Mouse (Mus musculus) kidney, adult 9 months (tissue): ENCODE measurements at regions not wholly inside any gene's neighbourhood (a gene's known extent, or its start where the extent isn't known, plus 50 kb on each side); places are given as distances from the start of the nearest gene placed in this dataset.
A peak's percentile ranks its signal among the peaks of the same experiment; 100 is the strongest.
"Not testable (repeated sequence)": the region's sequence is repeated elsewhere in the genome, so short reads cannot be mapped to it uniquely, and the experiment has no call there.

Experiments used
- DNase-seq: peaks from one replicate; pipeline ENCODE4 v3.0.0; 2022

DNA sequence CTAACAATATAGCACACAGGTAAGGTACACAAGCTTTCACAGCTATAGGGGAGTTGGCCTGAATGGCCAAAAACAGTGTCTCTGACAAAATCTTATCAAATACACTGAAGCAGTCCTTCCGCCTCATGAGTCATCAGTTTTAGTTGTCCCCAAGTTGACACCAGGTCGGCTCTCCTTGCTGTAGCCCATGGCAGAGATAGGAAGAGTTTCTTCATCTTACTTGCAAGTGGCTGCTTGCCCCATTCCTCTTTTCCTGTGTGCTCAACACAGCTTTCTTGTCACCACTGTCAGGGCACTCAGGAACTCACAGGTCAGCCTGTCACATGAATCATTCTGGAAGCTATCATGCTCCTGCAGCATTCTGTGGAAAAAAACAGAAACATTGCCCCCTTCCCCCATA, 77.1 kb downstream of the Olfr721-ps1 start:
- DNase-seq = not testable (repeated sequence)

DNA sequence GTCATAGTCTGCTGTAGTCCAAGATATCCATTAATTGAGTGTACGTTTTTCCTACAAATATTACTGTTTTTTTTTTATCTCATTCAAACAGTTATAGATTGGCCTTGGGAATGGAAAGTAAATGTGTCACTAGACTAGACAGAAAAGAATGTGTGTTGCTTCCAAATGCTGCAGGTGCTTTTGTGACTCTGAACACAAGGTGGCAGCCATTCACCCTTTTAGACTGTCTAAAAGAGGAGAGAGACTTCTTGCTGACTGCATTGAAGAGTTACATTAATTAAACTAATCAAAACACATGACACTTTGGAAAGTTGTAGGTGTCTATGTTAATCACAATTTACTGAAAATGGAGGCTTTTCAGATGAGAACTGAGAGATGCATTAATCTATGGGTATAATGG, 80.7 kb downstream of the Olfr721-ps1 start:
- peak; percentile 54 for DNase-seq

DNA sequence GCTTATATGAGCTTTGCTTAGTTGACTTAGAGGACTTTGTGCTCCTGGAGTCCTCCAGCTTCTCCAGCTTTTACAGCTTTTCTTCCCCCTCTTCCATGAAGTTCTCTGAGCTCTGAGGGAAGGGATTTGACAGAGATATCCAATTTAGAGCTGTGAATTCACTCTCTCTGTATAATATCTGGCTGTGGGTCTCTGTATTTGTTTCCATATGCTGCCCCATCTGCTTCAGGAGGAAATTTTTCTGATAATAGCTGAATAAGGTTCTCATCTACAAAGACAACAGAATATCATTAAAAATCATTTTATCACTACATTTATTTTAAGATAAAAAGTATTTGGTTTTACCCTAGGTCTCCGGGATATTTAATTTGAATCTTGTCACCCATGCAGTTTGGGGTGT, 85.3 kb downstream of the Olfr721-ps1 start:
- no peak for DNase-seq

DNA sequence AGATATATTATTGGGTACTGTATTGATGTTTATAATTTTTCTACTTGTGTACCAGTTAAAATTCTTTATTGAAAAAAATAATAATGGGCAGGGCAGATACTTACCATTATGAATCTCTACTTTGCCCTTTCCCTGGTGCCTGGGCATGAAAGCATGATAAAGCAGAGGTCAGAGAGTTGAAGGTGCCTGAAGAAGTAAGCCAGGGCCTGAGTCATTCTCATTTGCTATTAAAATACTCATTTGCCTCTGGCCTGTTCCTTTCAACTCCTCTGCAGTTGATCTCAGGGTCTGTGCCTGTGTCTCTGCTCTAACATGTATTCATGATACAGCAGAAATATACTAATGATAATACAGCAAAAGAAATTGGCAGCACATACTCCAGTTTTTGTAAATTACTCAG, 89.4 kb downstream of the Olfr721-ps1 start:
- no peak for DNase-seq

DNA sequence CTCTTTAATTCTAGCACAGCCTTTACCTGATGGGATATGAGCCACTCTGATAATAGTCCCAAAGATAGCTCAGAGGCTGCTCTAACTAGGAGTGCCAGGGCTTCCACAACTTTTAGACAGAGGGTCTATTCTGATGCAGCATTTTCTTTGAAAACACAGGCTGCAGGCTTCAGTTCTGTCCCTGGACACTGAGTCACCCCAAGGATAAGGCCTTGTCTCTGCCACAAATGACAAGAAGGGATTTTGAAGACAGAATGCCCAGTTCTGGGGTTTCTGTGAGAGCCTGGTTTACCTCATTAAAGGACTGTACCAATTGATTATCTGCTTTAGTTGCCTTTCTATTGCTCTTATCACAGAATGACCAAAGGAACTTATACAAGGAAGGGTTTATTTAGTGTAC, 90.9 kb downstream of the Olfr721-ps1 start:
- no peak for DNase-seq

DNA sequence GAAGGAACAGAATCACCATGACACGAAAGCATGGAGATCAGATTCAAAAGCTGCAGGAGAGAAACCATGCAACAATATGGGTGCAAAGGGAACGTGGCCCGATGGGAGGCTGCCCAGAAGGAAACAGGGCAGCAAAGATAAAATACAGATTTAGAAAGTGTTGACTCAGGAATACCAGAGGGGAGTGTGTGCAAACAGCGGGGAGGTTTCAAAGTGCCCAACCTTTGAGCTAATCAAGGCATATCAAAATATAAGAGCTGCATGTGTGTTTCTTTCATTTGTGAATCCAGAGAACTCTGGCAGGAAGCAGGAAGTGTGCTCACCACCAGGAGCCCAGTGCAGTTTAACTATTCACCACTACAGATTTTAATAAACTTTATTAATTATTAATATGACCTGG, 110.8 kb downstream of the Olfr721-ps1 start:
- DNase-seq = no peak

DNA sequence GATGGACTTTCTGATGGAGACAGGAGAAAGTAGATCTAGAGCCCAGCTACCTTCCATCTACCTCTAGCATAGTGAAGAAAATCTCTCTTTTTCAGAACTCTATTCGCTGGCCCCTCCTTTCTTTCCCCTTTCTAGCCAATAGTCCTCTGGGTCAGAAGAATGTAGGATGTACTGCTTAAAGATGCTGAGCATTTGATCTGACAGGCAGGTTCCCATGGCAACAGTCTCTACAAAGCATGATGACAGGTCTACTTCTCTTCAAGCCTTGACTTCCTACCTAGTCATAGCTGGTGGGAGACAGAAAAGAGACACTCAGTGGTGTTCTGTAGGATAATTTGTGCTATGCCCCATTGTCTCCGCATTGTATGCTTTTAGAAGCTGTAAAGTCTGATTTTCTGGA, 112.0 kb downstream of the Olfr721-ps1 start:
- DNase-seq = no peak

DNA sequence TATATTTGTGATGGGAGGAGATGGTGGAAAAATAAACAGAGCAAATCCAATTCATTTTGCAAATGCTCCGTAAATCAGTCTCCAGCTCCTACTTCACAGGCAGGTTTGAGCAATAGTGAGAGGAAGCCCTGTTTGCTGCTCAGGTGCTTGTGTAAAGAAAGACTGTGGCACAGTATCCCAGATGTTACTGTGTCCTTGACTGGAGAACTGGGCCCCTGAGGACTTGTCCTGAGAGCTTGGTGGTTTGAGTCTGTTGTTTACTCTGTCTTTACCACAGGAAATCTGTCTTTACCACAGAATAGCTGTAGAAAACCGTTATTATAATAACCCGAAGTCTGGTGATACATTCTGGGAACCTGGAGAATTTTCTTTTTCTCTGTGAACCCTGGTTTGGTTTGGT, 112.4 kb downstream of the Olfr721-ps1 start:
- no peak for DNase-seq

DNA sequence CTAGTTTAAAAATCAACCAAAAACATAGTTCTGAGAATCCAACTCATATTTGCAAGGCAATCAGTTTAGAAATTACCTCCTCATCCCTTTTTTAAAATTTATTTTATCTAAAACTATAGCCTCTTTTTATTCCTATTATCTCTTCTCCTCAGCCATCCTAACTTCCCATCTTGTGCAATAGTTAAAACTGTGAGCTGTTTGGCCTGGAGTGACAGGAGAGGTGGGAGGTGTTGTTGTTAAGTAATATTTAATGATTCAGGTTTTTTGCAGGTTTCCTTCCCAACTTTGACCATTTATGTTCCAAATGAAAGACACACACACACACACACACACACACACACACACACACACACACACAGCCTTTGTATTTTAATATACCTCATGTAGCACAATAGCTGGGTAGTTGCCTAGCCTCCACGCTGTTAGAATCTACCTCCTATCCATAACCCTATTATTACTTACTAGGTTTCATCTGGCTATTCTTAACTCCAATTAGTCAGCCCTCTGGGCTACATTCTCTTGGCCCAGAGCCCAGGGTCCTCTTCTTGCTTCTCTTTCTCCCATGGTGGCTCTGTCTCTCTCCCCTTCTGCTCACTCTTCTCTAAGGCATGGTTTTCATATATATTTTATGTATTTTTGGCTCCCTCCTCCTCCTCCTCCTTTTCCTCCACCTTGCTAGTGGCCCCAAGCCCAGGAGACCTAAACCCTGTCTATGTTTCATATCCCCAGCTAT, 113.5 kb downstream of the Olfr721-ps1 start:
- DNase-seq = no peak

DNA sequence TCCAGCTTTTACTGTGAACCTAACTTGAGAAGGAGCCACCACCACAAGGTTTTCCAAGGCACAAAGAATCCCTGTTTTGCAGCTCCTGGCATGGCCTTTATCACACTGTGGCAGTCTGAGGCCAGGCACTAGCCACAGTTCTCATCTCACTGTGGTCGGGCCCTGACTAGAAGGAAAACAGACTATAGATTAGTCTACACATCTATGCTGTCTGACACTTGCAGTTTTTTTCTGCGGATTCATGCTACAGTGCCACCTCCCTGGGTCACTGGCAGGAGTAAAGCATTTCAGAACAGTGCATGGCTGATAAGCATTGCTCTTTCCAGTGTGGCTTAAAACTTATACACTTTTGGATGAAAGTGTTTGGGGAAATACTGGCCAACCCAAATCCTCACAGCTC, 114.3 kb downstream of the Olfr721-ps1 start:
- DNase-seq = no peak

DNA sequence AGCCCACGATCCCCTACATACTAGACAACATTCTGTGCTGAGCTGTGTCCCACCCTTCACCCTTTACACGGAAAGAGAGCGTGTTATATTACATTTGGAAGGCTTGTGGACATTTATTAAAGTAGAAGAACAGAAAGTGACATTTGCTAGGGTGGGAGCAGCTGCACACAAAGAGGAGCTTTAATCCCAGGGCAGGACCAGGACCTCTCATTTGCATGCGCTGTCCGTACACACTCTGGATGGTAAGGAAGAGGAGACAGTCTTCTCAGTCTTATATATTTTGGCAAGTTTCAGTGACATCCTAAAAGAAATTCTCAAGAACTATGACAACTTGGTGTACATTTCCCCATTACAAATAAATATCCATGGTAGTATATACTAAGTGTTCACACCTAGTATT, 114.8 kb downstream of the Olfr721-ps1 start:
- no peak for DNase-seq

DNA sequence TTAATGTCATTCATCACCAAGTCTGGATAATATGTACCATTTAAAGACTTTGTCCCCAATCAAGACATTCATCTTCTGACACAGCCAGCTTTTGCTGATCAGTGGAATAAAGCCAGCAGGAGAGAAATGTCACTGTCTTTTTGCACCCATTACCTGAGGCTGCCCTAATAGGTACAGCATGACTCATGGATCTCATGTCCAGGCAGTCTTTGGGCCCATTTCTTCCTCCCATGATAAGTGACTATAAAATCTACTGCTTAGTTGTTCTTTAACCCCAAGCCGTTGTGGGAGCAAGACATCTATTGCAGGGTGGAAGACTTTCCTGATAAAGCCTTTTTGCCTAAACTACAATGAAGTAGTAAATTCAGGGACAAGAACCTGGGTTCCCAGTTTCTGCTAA, 116.9 kb downstream of the Olfr721-ps1 start:
- no peak for DNase-seq

DNA sequence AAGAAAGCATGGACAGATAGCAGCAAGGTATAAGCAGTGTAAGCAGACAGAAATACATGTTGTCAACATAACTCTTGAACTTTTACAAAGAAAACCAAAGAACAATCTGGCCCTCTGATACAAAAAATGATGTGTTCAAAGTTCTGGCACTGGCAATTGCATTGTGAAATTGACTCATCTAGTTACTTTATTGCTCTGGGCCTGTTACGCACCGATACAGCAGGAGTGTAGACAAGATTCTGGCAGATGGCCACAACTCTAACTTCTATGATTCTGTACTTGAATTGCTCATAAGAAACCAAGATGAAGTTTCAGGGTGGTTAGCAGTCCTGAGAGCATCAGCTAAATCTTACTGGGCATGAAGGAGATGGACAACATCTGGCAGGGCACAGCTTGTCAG, 117.7 kb downstream of the Olfr721-ps1 start:
- no peak for DNase-seq

DNA sequence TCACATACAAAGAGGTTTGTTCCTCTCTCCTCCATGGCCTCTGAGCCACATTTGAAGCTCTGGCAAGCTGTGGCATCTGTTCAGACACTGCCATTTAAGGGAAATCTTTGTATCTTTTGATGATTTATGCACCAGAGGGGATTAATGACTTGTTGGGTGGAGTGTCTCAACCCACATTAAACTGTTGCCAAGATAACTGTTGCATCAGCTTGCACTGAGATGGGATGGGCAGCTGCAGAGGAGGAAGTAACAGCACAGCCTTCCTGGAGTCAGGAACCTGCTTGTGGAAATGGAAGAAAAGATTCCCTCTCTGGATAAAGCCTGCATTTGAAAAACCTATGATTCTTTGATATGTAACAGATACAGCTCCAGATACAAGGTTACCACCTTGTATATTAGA, 119.1 kb downstream of the Olfr721-ps1 start:
- DNase-seq = no peak

DNA sequence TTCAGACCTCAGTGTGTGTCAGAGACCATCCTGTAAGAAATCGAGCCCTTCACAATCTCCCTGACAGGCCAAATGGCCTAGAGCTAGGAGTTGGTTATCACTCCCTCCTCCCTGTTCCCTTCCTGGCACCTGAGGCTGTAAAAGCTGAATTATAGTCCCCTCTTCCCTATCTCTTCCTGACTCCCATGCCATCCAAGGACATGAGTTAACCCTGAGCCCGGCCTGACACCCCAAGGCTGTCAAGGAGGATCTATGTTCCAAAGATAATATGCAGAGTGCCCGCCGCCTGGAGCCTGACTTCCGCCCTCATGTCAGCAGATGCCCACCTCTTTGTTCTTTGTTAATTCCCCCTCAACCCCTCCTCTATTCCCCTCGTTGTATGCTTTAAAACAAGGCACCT, 120.2 kb downstream of the Olfr721-ps1 start:
- DNase-seq = not testable (repeated sequence)

DNA sequence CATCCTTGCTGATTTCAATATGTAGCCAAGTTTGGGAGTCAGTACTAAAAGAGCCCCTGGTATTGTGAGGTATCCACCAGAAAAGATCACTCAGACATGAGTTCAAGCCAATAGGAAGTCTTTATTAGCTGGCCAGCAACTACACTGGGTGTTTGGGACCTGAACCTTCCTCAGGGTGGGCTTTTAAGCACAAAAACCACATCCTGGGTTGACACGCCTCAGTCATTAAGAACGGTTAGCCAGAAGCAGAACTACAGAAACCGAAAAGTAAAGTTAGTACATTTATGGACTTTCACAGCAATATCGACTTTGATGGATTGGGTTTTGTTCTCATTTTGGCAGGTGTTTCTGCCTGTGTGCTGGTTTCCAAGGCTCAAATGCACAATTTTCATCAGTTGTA, 124.1 kb downstream of the Olfr721-ps1 start:
- no peak for DNase-seq

DNA sequence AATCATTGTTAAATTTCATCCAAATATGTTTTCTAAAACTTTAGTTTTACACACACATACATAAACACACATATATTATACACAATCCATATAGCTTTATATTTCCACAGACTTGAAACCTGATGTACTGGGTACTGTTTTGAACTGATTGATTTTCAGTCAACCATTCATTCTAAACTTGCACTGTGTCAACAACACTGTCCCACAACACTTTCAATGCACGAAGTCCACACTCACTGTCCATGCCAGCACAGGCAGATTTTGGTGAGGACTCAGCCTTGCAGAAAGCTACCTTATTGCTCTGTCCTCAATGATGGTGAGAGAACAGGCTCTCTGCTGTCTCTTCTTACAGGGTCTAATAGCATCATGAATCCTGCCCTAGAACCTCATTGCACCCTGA, 127.3 kb downstream of the Olfr721-ps1 start:
- DNase-seq = no peak

DNA sequence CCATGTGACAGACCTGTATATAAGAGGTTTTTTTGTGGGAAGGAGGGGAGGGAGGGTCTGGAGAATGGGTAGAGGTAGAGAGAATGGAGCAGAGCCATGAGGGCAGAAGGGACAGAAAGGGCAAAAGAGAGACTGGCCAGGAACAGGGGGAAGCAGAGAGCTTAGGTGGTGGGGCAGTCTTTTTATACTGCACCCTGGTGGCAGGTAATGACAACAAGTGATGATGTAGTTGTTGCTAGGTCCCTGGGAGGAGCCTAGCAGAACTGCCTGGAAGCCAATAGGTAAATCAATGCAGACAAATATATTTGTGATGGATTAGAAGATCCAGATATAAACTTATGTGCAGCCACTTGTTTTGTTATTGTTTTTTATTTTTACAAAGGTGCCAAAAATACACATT, 140.1 kb downstream of the Olfr721-ps1 start:
- no peak for DNase-seq

DNA sequence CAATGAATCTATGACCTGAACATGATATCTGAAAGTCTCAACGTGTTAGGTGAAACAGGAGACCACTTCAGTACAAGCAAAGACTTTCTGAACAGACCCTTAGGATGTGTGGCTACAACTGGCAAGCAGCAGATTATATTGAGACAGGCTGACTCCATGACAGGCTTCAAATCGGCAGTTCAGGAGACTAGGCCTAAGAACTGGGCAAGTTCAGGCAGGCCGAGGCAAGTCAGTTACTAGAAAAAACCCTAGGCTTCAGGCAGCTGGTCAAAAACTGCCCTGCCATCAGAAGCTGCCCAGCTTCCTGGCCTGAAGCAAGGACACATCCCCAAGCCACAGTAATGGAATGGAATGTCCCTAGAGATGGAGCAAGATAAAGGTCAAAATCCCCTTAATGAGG, 140.6 kb downstream of the Olfr721-ps1 start:
- DNase-seq = no peak

DNA sequence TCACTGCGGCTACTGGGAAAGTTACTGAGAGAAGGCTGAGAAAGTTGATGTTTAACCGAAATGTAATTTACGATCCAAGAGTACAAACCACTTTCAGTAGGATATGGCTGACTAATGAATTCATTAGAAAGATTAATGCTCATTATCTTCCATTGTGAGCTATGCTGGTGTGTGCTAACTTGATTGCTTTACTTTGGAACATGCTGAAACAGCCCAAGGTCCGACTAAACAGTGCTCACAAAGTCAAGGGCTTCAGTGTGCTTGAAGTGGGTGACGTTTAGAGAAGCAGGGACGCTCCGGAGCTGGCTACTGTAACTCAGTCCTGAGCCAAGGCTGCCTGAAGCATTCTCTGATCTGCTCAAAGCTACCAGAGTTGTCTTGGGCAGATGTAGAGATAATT, 143.1 kb downstream of the Olfr721-ps1 start:
- DNase-seq = peak; percentile 70

DNA sequence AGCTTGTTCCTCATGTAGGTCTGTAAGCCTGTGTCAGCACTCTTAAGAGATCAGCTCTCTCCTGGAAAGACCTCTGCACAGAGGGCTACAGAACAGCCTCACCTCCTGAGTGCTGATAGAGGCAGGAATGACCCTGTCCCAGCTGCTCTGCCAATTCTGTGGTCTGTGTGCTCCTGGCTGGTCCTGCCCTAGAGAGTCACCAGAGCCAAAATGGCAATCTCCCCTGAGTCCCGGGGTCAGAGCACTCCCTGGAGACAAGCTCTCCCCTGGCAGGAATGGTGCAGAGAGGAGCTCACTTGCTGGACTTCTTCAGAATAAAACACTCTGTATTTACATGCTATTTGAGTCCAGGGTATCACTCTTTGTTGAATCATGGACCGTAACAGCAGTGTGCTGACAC, 149.9 kb upstream of the Slc4a7 start:
- DNase-seq = no peak

DNA sequence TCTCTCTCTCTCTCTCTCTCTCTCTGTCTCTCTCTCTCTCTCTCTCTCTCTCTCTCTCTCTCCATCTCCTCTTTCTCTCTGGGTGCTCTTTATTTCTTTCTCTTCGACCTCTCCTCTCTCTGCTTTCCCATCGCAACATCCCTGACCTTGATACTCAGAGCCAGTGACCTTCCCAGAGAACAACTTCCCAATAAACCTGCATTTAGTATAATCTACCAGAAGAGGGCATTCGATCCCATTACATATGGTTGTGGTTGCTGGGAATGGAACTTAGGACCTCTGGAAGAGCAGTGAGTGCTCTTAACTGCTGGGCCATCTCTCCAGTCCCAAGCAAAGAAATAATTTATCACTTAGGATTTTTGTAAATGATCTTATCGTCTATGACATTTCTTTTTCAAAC, 127.2 kb upstream of the Slc4a7 start:
- DNase-seq = no peak

DNA sequence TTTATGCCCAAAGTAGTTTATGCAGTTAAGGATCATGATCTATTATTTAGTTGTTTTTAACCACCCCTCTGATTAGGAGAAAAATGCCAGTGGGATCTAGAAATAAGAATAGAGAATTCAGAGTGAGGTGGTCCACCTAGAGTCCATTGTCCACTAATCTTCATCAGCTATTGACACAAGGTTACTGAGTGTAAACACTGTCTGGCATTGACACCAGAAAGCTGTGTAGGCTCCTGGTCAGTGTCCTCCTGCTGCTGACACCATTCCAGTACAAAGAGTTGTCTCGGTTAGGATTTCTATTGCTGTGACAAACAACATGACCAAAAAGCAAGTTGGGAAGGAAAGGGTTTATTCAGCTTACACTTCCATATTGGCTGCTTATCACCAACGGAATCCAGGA, 110.1 kb upstream of the Slc4a7 start:
- DNase-seq = no peak

DNA sequence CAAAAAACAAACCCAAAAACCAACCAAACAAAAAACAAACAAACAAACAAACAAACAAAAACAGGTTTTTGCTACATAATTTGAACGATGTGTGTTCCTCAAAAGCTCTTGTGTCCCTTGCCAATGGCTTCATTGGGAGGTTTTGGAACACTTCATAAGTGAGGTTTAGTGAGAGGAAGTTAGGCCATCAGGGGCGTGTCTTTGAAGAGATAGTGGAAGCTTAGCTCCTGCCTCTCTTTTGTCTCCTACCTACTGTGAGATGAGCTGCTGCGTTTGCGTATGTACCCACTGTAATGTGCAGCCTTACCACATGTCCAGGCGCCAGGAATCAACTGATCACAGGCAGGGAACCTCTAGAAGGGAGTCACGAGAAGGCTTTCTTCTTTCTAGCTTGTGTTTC, 107.3 kb upstream of the Slc4a7 start:
- no peak for DNase-seq

DNA sequence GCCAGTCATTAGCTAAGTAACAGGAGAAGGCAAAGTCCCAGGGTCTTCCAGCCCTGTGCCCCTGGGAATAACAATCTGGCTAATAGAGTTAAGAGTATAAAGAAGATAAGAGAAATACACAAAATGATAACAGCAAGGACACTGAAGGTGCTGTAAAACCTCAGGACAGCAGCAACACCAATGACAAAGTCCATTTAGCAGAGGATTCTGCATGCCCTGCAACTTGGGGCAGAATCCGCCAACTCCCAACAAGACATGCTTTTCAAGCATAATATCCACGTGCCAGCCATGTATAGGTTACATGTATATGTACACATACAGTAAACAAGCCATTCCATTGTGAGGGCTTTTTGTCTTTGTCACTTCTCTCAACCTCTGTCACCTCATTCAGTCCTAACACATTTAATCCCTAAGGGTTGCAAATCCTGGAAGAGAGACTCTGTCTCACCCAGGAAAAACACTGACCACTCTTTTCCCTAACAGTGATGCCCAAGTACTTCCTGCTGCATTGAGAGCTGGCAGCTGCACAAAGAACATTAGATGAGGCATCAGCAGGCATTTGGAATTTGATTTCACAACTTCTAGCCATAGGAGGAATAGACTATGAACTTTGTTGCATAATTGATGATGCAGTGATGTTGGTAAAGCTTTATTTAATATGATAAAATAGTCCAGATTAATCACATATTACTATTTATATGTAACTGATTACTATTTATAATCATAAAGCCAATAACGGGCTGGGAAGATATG, 105.8 kb upstream of the Slc4a7 start:
- DNase-seq = no peak
